Mouse (Mus musculus) testis, adult 2 months (tissue): ENCODE results near the gene Synm. TPM values are rescaled to one million over a fixed set of nuclear protein-coding genes. Genes with fewer than 3 reads are reported as not detected.

Experiments
- H3K27ac ChIP-seq: fragments of 200-500 bp; 2 replicates; pipeline ENCODE4 v1.5.1; 2012; ENCODE audit warnings: low read depth, low read length; ENCODE audit not compliant: control insufficient read depth, insufficient read depth
- H3K27me3 ChIP-seq: fragments of 200-500 bp; 2 replicates; pipeline ENCODE4 v1.6.1; 2012; ENCODE audit warnings: mild to moderate bottlenecking, low read length, moderate library complexity; ENCODE audit not compliant: control insufficient read depth, insufficient read depth
- H3K36me3 ChIP-seq: fragments of 200-500 bp; 2 replicates; pipeline ENCODE4 v1.6.1; 2012; ENCODE audit warnings: mild to moderate bottlenecking, low read length; ENCODE audit not compliant: control insufficient read depth, insufficient read depth
- H3K4me1 ChIP-seq: fragments of 200-500 bp; 2 replicates; pipeline ENCODE4 v1.6.1; 2012; ENCODE audit warnings: low read length; ENCODE audit not compliant: control insufficient read depth, insufficient read depth
- H3K4me3 ChIP-seq: fragments of 200-500 bp; 2 replicates; pipeline ENCODE4 v1.5.1; 2012; ENCODE audit warnings: low read depth, mild to moderate bottlenecking, low read length, moderate library complexity, mixed read lengths; ENCODE audit not compliant: control insufficient read depth
- CTCF ChIP-seq: fragments of 200-500 bp; IDR thresholded peaks from 2 replicates; pipeline ENCODE4 v1.5.1; 2012; ENCODE audit warnings: low read depth, mild to moderate bottlenecking, inconsistent platforms, low read length, moderate library complexity; ENCODE audit not compliant: control insufficient read depth, insufficient read depth, insufficient replicate concordance
- POLR2A ChIP-seq: fragments of 200-500 bp; IDR thresholded peaks from 2 replicates; pipeline ENCODE4 v1.6.1; 2012; ENCODE audit warnings: low read depth, mild to moderate bottlenecking, inconsistent platforms, low read length, moderate library complexity; ENCODE audit not compliant: control insufficient read depth
- polyA plus RNA-seq: library from polyadenylated mRNA; depleted of rRNA; stranded (reverse); fragments of >200 nt; gene quantifications from 2 replicates; pipeline ENCODE4 v1.2.3, GENCODE M21; 2012

Gene Synm
- polyA plus RNA-seq, 1 experiment = 3.3 TPM

- Histone ChIP-seq H3K27me3 (no peaks in the 10 kb centered on the region), H3K4me3 (no peak overlapping the region), H3K4me1 (no peaks in the 10 kb centered on the region), H3K27ac (no peak overlapping the region), H3K36me3 (no peaks in the 10 kb centered on the region)
- TF ChIP-seq CTCF = no peak
- no peak for TF ChIP-seq POLR2A
These were observed 42.6 kb downstream of the Synm start for GRCm38 (mm10) chr7:67716925-67717324.

GRCm38 (mm10) chr7:67716213-67716878, 43.2 kb downstream of the Synm start:
- Histone ChIP-seq H3K4me1 (no peaks in the 10 kb centered on the region), H3K27ac (no peak overlapping the region), H3K36me3 (no peaks in the 10 kb centered on the region), H3K4me3 (no peak overlapping the region), H3K27me3 (no peaks in the 10 kb centered on the region)
- no peak for TF ChIP-seq POLR2A
- no peak for TF ChIP-seq CTCF

GRCm38 (mm10) chr7:67715176-67715575, 44.4 kb downstream of the Synm start:
- Histone ChIP-seq H3K4me3 (no peak overlapping the region), H3K36me3 (no peaks in the 10 kb centered on the region), H3K27ac (no peak overlapping the region), H3K4me1 (no peaks in the 10 kb centered on the region), H3K27me3 (no peaks in the 10 kb centered on the region)
- TF ChIP-seq CTCF (no peak), POLR2A (no peak)

- Histone ChIP-seq H3K36me3 (no peaks in the 10 kb centered on the region), H3K4me3 (no peak overlapping the region), H3K27me3 (no peaks in the 10 kb centered on the region), H3K27ac (peak overlapping the region; percentile 36; the same call in 1 of the 2 replicates), H3K4me1 (no peaks in the 10 kb centered on the region)
- TF ChIP-seq CTCF (no peak), POLR2A (no peak)
These were observed 45.6 kb downstream of the Synm start for GRCm38 (mm10) chr7:67713820-67714510.

GRCm38 (mm10) chr7:67710216-67710615, 49.3 kb downstream of the Synm start:
- Histone ChIP-seq H3K4me1 (no peaks in the 10 kb centered on the region), H3K27ac (no peak overlapping the region), H3K27me3 (no peaks in the 10 kb centered on the region), H3K36me3 (no peaks in the 10 kb centered on the region), H3K4me3 (no peak overlapping the region)
- TF ChIP-seq CTCF = no peak
- TF ChIP-seq POLR2A = no peak

- no peaks in the 10 kb centered on the region for H3K27me3 ChIP-seq
- H3K4me1 ChIP-seq = no peaks in the 10 kb centered on the region
- no peak overlapping the region for H3K4me3 ChIP-seq
- no peak overlapping the region for H3K27ac ChIP-seq
- no peaks in the 10 kb centered on the region for H3K36me3 ChIP-seq
- TF ChIP-seq CTCF (no peak), POLR2A (no peak)
These were observed 51.4 kb downstream of the Synm start for GRCm38 (mm10) chr7:67708160-67708559.

GRCm38 (mm10) chr7:67701252-67701914, 58.2 kb downstream of the Synm start:
- no peaks in the 10 kb centered on the region for H3K4me1 ChIP-seq
- no peak overlapping the region for H3K27ac ChIP-seq
- no peaks in the 10 kb centered on the region for H3K27me3 ChIP-seq
- TF ChIP-seq POLR2A (no peak), CTCF (no peak)
- H3K4me3 ChIP-seq = no peak overlapping the region
- no peaks in the 10 kb centered on the region for H3K36me3 ChIP-seq
